Mouse (Mus musculus) testis, postnatal 10 days (tissue): ENCODE results near the gene Eef1akmt4.
"Not testable (repeated sequence)": the region's sequence is repeated elsewhere in the genome, so short reads cannot be mapped to it uniquely, and the experiment has no call there.

Source experiments
- DNase-seq: peaks from one replicate; pipeline ENCODE4 v3.0.0; 2021; ENCODE audit warnings: low spot score

The Eef1akmt4 gene

DNA sequence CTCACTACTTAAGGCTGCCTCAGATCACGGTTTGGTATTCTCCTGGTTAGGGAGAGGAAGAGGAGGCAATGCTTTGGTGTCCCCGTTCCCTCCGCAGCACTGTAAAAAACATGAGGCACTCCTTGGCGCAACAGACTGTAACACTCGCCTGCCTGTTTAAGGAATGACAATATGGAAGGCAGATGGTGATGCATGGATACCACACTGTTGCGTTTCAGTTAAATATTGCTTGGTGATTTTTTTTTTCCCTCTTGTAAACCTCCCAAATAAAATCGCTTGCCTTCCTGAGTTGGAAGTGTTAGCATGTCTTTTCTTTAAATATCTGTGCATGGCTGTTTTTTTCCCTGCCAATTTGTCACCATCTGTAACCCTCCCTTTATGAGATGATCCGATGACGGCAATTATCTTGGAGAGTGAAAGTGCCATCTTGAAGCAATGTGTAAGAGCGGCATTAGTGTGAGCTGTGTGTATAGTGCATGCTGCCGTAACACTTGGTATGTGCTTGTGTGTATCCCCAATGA is 17.5 kb downstream of the Eef1akmt4 start:
- no peak for DNase-seq

DNA sequence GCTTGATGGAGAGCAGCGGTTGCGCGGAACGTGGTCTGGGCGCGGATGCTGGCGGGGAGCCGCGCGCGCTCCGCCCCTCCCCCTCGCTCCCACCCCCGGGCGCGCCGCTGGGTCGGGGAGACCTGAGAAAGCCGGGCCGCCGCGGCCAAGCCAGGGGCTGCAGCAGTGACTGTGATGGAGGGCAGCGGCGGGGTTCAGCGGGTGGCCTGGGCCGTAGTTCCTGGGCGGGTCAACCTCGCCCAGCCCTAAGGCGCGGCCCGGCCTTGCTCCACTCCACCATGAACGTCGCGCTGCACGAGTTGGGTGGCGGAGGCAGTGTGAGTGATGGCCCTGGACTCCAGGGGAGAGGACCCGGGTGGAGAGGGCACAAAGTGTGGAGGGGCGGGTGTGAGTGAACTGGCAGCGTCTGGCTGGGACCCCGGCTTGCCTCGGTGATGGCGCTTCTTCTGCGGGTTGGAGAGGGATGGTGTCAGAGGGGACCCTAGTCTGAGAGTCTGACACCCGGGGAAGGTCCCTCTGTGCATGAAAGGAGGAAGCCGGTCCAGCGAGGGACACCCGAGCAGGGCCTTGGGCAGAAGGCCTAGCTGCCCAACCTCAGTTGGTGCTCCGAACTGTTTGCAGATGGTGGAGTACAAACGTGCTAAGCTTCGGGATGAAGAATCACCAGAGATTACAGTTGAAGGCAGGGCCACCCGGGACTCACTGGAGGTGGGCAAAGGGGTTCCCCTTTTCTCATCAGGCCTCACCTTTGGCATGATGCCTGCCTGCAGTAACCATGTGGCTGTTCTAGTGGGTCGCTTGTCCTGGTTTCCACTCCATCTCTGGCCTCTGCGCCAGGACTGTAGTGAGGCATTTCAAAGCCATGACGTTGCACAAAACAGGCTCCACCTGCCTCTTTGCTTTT is 18.6 kb downstream of the Eef1akmt4 start, which contains the start of gene Ece2:
TSS of gene Ece2 (plus strand) at position 98 of the 904 bp plus-strand sequence.
- peak; percentile 53 for DNase-seq

GRCm38 (mm10) chr16:20637410-20637809 is 26.0 kb downstream of the Eef1akmt4 start:
- DNase-seq = no peak

GRCm38 (mm10) chr16:20638367-20638766 is 27.0 kb downstream of the Eef1akmt4 start:
- no peak for DNase-seq

DNA sequence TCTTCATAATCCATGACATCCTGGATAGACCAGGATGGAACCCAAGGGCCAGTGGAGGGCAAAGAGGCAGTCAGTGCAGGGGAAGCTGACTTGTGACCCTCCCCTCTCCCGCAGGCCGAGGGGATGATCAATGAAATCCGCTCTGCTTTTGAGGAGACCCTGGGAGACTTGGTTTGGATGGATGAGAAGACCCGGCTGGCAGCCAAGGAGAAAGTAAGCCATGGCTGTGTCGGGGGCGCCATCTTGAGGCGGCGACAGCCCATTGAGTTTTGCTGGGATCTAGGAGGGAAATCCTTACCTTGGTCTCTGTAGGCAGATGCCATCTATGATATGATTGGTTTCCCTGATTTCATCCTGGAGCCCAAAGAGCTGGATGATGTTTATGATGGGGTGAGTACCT is 30.8 kb downstream of the Eef1akmt4 start:
- DNase-seq = peak; percentile 83

- DNase-seq = no peak
Measured at GRCm38 (mm10) chr16:20643911-20644310, 32.5 kb downstream of the Eef1akmt4 start.

- peak; percentile 99 for DNase-seq
Measured at GRCm38 (mm10) chr16:20651076-20651946, 39.9 kb downstream of the Eef1akmt4 start, which contains the start of gene Psmd2. TSS of gene Psmd2 (plus strand) at chr16:20651652.

- DNase-seq = no peak
Measured at GRCm38 (mm10) chr16:20651947-20652310, 40.5 kb downstream of the Eef1akmt4 start.

DNA sequence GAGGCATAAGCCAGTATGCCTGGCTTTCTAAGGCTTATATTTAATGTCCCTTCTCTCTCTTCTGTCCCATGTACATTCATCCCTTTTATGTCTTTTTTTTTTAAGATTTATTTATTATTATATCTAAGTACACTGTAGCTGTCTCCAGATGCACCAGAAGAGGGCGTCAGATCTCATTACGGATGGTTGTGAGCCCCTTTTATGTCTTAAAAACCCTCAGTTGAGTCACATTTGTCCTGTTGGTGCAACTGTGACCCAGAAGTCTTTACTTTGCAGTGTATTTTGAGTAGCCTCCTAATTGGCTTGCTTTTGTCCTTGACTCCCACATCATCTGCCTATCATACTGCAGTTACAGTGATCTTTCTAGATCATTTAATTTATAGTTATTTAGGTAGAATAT is 41.9 kb downstream of the Eef1akmt4 start:
- no peak for DNase-seq

- DNase-seq = no peak
Measured at GRCm38 (mm10) chr16:20657661-20658060, 46.3 kb downstream of the Eef1akmt4 start.

DNA sequence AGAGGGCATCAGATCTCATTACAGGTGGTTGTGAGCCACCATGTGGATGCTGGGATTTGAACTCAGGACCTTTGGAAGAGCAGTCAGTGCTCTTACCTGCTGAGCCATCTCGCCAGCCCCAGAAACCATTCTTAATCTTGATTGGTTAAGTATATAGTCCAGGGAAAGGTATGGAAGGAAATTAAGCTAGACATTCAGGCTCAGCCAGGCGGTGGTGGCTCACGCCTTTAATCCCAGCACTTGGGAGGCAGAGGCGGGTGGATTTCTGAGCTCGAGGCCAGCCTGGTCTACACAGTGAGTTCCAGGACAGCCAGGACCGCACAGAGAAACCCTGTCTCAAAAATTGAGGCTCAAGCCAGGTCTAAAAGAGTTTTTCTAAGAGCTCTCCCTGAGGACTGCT is 56.6 kb downstream of the Eef1akmt4 start, which contains the start of gene Eif4g1:
TSS of gene Eif4g1 (plus strand) at position 301 of the 400 bp plus-strand sequence.
- DNase-seq = not testable (repeated sequence)
